ENCODE assay signal across 8 mouse cellular contexts in the genomic region with DNA sequence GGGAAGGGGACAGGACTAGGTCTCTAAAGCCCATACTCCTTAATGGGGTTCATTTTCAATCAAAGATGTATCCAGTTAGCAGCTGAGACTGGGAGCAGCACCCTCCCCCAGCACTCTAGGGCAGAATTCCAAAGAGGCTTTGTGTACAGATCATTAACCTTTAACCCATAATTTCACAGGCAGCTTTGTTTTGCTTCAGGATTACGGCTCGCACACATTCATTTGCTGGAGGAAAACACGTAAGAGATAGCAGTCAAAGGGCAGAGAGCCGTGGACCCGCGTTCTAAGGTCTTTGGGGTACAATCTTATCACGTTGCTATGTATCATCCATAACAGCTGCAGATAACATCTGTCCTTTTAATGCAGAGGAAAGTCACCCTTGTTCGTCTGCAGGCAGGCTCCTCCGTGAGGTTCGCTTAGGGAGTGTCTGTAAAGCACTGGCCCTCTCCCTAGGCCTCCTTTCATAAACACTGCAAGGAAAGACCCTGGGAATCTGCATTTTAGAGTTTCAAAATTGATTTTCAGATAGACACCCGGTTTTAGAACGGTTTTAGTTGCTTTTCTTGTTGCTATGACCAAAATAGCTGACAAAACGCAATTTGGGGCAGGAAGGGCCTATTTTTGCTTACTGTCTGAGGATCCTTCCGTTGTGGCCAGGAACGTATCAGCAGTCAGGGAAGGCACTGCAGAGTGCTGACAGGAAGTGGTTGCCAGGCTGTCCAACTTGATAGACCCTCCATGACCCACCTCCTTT. TPM values are rescaled to one million over a fixed set of nuclear protein-coding genes. Genes with fewer than 3 reads are reported as not detected.
A peak's percentile ranks its signal among the peaks of the same experiment; 100 is the strongest.
DNase-seq lines count a peak whose midpoint lies in the region; ATAC-seq and TF ChIP-seq lines count a peak whose summit lies in the region.

No protein-coding gene starts in this region.

- no peak for DNase-seq in layer of hippocampus, adult 2 months (ENCODE audit: low spot score in 2 of 2)
- DNase-seq in layer of hippocampus, adult 8-10 months (ENCODE audit: low spot score in 2 of 2): no peak
- DNase-seq in brain, embryonic 14.5 days (ENCODE audit: low read depth): peak; percentile 68
- DNase-seq in kidney, postnatal 14 days: peak; percentile 86
- peak; percentile 89 for DNase-seq in yolk sac, embryonic 10.5 days (ENCODE audit: low spot score)
- no peak for DNase-seq in left cerebral cortex, adult 8-10 months (ENCODE audit: low spot score in 2 of 2)

- peak; percentile 69; the same call in 1 of the 2 replicates for ATAC-seq in heart, embryonic 16.5 days (replicated peaks; ENCODE audit: extremely low read depth, insufficient read depth, low FRiP score)
- peak; percentile 85 for ATAC-seq in megakaryocyte-erythroid progenitor cell, adult 5-6 weeks (replicated peaks; ENCODE audit: low FRiP score, low TSS enrichment, poor library complexity, severe bottlenecking)

- peaks cover 17% of the 10 kb centered on the region for H3K4me1 ChIP-seq in heart, embryonic 16.5 days (ENCODE audit: control insufficient read depth, insufficient read depth, low read length)

- TF ChIP-seq CTCF in layer of hippocampus, adult 2 months (conservative IDR thresholded peaks at IDR 0.05): no peak
- no peak for TF ChIP-seq CTCF in brain, embryonic 14.5 days (IDR thresholded peaks at IDR 0.05; ENCODE audit: borderline replicate concordance, extremely low read depth, insufficient read depth, insufficient read length)

- WGBS in heart, embryonic 16.5 days: 6% methylated on average over 15 of the region's 15 CpGs

- TF ChIP-seq POLR2A in brain, embryonic 14.5 days (IDR thresholded peaks at IDR 0.05; ENCODE audit: borderline replicate concordance, extremely low read depth, insufficient read depth, insufficient read length, poor library complexity, severe bottlenecking): no peak

- peak overlapping the region; percentile 22 for H3K9ac ChIP-seq in heart, embryonic 16.5 days (ENCODE audit: low read length)

- no peaks in the 10 kb centered on the region for H3K27me3 ChIP-seq in heart, embryonic 16.5 days (ENCODE audit: control insufficient read depth, insufficient read depth, low read length)

- no peaks in the 10 kb centered on the region for H3K36me3 ChIP-seq in heart, embryonic 16.5 days (ENCODE audit: control insufficient read depth, insufficient read depth)

- H3K9me3 ChIP-seq in heart, embryonic 16.5 days (replicated peaks; ENCODE audit: control insufficient read depth, low read length): no peaks in the 10 kb centered on the region; the same call in 1 of the 2 replicates

- peak overlapping the region; percentile 40; the same call in 1 of the 2 replicates for H3K27ac ChIP-seq in layer of hippocampus, adult 2 months
- H3K27ac ChIP-seq in heart, embryonic 16.5 days (ENCODE audit: low read length): peak overlapping the region; percentile 66

- peak overlapping the region; percentile 4; the same call in 1 of the 2 replicates for H3K4me3 ChIP-seq in layer of hippocampus, adult 2 months
- H3K4me3 ChIP-seq in heart, embryonic 16.5 days (ENCODE audit: low read length): no peak overlapping the region

- peak overlapping the region; percentile 39 for H3K4me2 ChIP-seq in heart, embryonic 16.5 days (ENCODE audit: low read depth, low read length)

RNA-seq across cellular contexts. Expression of a gene that starts 52.0 kb away (rescaled TPM):
- 10 to 100 TPM; 63.7 to 66.9 TPM for total RNA-seq in layer of hippocampus, adult 2 months (2021)
- 10 to 100 TPM; 65.2 to 76.9 (median 67.4) TPM for total RNA-seq in layer of hippocampus, adult 8-10 months (2022)
- 16.8 and 19.9 TPM in 2 replicates for polyA plus RNA-seq in brain, embryonic 14.5 days (2012; rRNA removed)
- 213 and 219 TPM in 2 replicates for polyA plus RNA-seq in heart, embryonic 16.5 days (2015; fragmentation: Nextera tagmentation; extraction: Ambion mirVana)
- total RNA-seq in megakaryocyte-erythroid progenitor cell, adult 5-6 weeks (2014; fragmentation: Nextera tagmentation): 1.9 and 7.8 TPM in 2 replicates
- 2.4 and 9.6 TPM in 2 replicates for total RNA-seq in megakaryocyte-erythroid progenitor cell, adult 5-6 weeks (2017)
- total RNA-seq in left cerebral cortex, adult 8-10 months (2022): 10 to 100 TPM; 56.1 to 59.2 (median 58.1) TPM

Comparison
In these comparisons a context has a peak if more than half of its experiments do, and no peak if none do; other contexts are left out.
1. DNase-seq: peak in brain, embryonic 14.5 days (single experiment), kidney, postnatal 14 days (single experiment) and yolk sac, embryonic 10.5 days (single experiment); none in layer of hippocampus, adult 2 months (0 of 2), layer of hippocampus, adult 8-10 months (0 of 2) and left cerebral cortex, adult 8-10 months (0 of 2).
2. RNA of a gene that starts 52.0 kb away (total RNA-seq): 65.2 to 76.9 TPM in layer of hippocampus, adult 8-10 months, 63.7 to 66.9 TPM in layer of hippocampus, adult 2 months and 56.1 to 59.2 TPM in left cerebral cortex, adult 8-10 months; 1.9 to 9.6 TPM in megakaryocyte-erythroid progenitor cell, adult 5-6 weeks; every median in the first group is over 4 times any median in the second.